20 mouse cellular contexts compared by ENCODE assay signal in the genomic region with DNA sequence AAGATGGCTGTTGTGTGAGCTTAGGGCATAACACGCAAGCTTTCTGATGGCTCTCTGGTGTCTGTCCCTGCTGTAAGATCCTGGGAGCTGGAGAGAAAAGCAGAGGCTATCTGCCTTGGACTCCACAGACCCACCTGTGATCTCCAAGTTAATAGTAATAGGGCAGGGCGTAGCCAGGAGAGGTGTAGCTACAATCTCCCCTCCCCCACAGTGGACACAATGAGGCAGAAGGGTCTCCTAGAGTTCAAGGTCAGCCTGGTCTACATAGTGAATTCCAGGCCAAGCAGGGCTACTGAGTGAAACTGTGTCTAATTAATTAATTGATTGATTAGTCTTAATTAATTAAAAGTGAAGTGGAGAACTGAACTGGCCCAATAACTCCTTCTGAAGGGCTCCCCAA.
"Had no signal": no experiment of that assay in that cellular context is flagged by ENCODE, and none has a peak within 500 bp of the region (broad histone marks: within the 10 kb centered on the region; RNA-seq: fewer than 3 reads in every experiment).

No protein-coding gene starts in this region.

- H3K9ac ChIP-seq: liver, postnatal 0 days; lung, embryonic 15.5 days; midbrain, embryonic 12.5 days; neural tube, embryonic 13.5 days had no signal

- H3K4me3 ChIP-seq: lung, embryonic 15.5 days; midbrain, embryonic 10.5 days; midbrain, embryonic 12.5 days; myocyte; neural tube, embryonic 13.5 days had no signal

- ATAC-seq: liver, postnatal 0 days; lung, postnatal 0 days; midbrain, embryonic 16.5 days had no signal

- H3K27ac ChIP-seq: lung, embryonic 15.5 days; midbrain, embryonic 10.5 days; midbrain, embryonic 12.5 days; neural tube, embryonic 13.5 days had no signal

- H3K36me3 ChIP-seq: lung, embryonic 15.5 days; midbrain, embryonic 10.5 days; midbrain, embryonic 12.5 days; neural tube, embryonic 13.5 days had no signal

- DNase-seq: liver, postnatal 0 days; lung, adult 2 months; lung, postnatal 14 days; lung, postnatal 36 days; midbrain, embryonic 14.5 days; retina, postnatal 1 day; right cerebral cortex, adult 18-20 months; right cerebral cortex, postnatal 25 days; right cerebral cortex, postnatal 4 days; spleen, adult 18-20 months; thymus, adult 18-20 months; thymus, postnatal 14 days; thymus, postnatal 36 days had no signal

- H3K9me3 ChIP-seq: lung, embryonic 15.5 days; midbrain, embryonic 10.5 days; midbrain, embryonic 12.5 days; neural tube, embryonic 13.5 days had no signal

- H3K4me2 ChIP-seq: lung, embryonic 15.5 days; midbrain, embryonic 12.5 days; neural tube, embryonic 13.5 days had no signal
